Mouse (Mus musculus): ENCODE measurements around the gene 0610037L13Rik. TPM values are rescaled to one million over a fixed set of nuclear protein-coding genes. Genes with fewer than 3 reads are reported as not detected.

0610037L13Rik gene
- 64.9 TPM for polyA plus RNA-seq (2017; shearing (Covaris generic))

DNA sequence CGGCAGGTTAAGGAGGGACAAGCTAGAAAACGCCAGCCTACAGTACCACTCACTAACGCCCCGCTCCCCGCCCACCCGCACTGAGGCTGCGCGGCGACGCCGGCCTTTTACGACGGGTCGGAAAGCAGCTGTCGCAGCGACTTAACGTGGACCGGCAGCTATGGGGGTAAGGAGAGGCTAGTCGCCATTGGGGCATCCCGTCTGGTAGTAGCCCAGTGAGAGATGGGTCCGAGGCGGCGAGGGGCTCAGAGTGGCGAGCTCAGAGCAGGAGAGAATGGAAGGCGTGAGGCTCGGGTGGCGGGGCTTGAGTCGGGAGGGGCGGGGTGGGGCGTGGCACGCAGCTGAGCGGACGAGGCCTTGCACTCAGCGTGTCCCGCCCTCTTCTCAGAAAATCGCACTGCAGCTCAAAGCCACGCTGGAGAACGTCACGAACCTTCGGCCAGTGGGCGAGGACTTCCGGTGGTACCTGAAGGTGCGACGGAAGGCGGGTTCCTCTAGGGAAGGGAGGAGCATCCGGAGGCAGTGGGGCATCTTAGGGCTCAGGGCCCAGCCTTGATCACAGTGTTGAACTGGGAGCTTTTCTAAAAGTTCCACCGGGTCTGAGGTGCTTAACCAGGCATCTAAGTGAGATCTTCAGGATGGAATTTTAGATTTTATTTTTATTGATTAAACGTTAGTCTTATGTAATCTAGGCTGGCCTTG, at the start of gene 0610037L13Rik:
Gene 0610037L13Rik, plus strand, starts transcription at position 83 of the 702 bp plus-strand sequence.

DNA sequence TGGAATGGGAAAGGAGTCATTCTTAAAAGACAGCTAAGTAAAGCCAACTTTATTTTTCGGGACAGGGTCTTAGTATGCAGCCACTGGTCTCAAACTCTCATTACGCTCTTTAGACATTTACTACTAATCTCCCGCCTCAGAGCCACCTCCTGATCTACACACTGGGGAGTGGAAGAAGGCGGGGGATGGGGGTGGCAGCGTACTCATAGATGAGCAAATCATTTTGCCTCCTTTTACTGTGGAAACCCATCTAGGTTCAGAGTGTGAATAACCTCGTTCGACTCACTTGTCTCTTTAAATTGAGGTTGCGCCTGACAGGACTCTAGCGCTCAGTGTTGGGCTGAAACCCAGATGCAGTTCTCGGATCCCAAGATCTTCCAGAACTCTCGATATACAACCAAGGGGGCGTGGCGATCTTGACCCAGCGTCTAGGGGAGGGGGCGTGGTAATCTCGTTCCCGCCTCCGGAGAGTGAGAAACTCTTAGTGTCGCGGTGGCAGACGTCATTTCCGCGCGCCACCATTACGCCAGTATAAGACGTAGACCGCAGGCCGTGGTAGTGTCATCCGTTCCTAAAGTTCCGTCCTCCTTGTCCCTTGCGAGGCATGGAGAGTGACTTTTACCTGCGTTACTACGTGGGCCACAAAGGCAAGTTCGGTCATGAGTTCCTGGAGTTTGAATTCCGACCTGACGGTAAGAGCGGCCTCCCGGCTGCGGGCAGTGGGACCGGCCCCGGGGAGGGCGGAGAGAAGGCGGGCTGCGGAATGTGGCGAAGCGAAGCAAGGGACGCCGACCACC, 10.2 kb upstream of the 0610037L13Rik start, which contains the start of gene Magoh:
Gene Magoh, plus strand, starts transcription at position 502 of the 797 bp plus-strand sequence.

DNA sequence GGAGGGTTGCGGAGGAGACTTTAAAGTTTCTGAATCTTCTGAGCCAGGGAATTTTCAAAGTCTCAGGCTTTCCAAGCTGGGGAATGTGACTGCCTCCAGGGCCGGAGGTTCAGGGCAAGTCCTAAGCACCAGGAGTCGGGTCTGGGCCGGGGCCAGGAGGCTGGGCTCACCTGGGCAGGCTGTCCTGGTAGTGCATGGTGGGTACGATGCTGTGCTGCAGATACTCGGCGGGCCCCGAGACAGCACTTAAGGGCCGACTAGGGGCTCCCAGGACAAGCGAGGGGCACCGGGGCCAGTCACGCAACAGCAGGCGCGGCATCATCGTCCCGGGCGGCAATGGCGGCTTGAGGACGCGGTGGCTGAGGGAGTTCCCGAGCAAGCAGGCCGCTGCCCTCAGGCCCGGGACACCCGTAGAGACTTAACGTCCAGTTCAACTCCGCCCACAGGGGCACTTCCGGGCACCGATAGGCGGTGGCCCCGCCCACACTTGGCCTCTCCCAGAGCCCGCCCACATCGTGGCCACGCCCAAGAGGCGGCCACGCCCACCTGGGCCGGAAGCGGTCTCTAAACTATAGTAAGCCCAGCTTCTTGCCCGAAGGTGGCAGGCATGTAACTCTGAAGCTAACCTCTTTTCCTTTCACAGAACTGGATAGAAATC, 33.7 kb downstream of the 0610037L13Rik start, which contains the start of gene Cpt2:
Gene Cpt2, minus strand, starts transcription at position 466 of the 658 bp plus-strand sequence.

Other genes starting within 250 kb of the 0610037L13Rik start
- not detected for gene Dmrtb1, start 205.6 kb upstream of the 0610037L13Rik start, polyA plus RNA-seq (2017; shearing (Covaris generic))
- gene Lrp8, start 87.6 kb upstream of the 0610037L13Rik start, polyA plus RNA-seq (2017; shearing (Covaris generic)) = 5.2 TPM
- gene Magoh, start 10.1 kb upstream of the 0610037L13Rik start, polyA plus RNA-seq (2017; shearing (Covaris generic)) = 142 TPM
- gene Cpt2, start 33.8 kb downstream of the 0610037L13Rik start, polyA plus RNA-seq (2017; shearing (Covaris generic)) = 22.7 TPM
- gene Slc1a7, start 78.5 kb downstream of the 0610037L13Rik start, polyA plus RNA-seq (2017; shearing (Covaris generic)) = not detected
- gene Podn, start 206.6 kb downstream of the 0610037L13Rik start, polyA plus RNA-seq (2017; shearing (Covaris generic)) = not detected

All from CD4-positive, CD25-positive, alpha-beta regulatory T cell (primary cell).